Mouse (Mus musculus): ENCODE measurements at regions not wholly inside any gene's neighbourhood (a gene's known extent, or its start where the extent isn't known, plus 50 kb on each side); places are given as distances from the start of the nearest gene placed in this dataset.

DNA sequence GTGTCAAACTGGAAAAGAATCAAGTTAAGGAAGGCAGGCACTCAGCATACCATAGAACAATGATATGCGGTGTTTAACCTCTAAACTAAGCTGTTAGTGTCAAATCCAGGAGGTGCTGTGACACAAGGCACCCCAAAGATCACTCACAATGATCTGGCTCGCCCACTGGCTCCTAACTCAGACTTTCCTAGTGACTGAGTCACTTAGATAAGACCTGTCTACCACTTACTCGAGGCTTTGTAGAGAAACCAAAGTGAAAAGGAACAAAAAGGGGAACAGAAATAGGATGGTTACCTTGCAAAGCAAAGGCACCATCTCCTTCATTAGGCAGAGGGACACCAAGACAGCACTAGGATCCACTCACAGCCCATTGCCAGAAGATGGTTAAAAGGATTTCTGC lies 115.7 kb downstream of the Pdgfra start:
- TF ChIP-seq CTCF (IDR thresholded peaks at IDR 0.05) (no peak), POLR2A (IDR thresholded peaks at IDR 0.05; ENCODE audit: insufficient read depth, low read depth, low read length) (no peak), EP300 (IDR thresholded peaks at IDR 0.05; ENCODE audit: insufficient read depth, low read depth, low read length) (no peak)

Measured in heart, adult 2 months (tissue).